11 mouse cellular contexts compared by ENCODE assay signal in genomic region chr10:4181953-4182352, GRCm38 (mm10).
DNase-seq lines count a peak whose midpoint lies in the region; ATAC-seq and TF ChIP-seq lines count a peak whose summit lies in the region.
"Had no signal": no experiment of that assay in that cellular context is flagged by ENCODE, and none has a peak within 500 bp of the region (broad histone marks: within the 10 kb centered on the region; RNA-seq: fewer than 3 reads in every experiment).

No protein-coding gene starts in this region.

- DNase-seq in adrenal gland, adult 2 months: peak; percentile 15
- DNase-seq in adrenal gland, adult 18-20 months (ENCODE audit: low spot score in 2 of 2): no peak
- no peak for DNase-seq in stomach, postnatal 0 days (ENCODE audit: low spot score)
- DNase-seq in liver, embryonic 14.5 days (ENCODE audit: low read depth in 3 of 3, low spot score in 3 of 3): no peak
- no peak for DNase-seq in thymus, postnatal 14 days
- DNase-seq: gastrocnemius, postnatal 36 days had no signal

- H3K36me3 ChIP-seq in stomach, embryonic 16.5 days (ENCODE audit: control insufficient read depth, insufficient read depth, low read length): no peaks in the 10 kb centered on the region
- no peaks in the 10 kb centered on the region for H3K36me3 ChIP-seq in stomach, postnatal 0 days (ENCODE audit: control insufficient read depth, insufficient read depth, low read length)
- no peaks in the 10 kb centered on the region for H3K36me3 ChIP-seq in liver, embryonic 14.5 days (replicated peaks; ENCODE audit: control insufficient read depth, insufficient read depth, low read depth)
- H3K36me3 ChIP-seq: midbrain, embryonic 10.5 days had no signal

- H3K9me3 ChIP-seq in stomach, embryonic 16.5 days (replicated peaks; ENCODE audit: control insufficient read depth, low read length): no peaks in the 10 kb centered on the region
- H3K9me3 ChIP-seq in stomach, postnatal 0 days (ENCODE audit: control insufficient read depth, low read length): no peaks in the 10 kb centered on the region
- no peaks in the 10 kb centered on the region for H3K9me3 ChIP-seq in liver, embryonic 14.5 days (ENCODE audit: control insufficient read depth, low read length)
- H3K9me3 ChIP-seq: midbrain, embryonic 10.5 days had no signal

- H3K4me1 ChIP-seq in stomach, embryonic 16.5 days (ENCODE audit: control insufficient read depth, insufficient read depth, low read length): no peaks in the 10 kb centered on the region
- H3K4me1 ChIP-seq in stomach, postnatal 0 days (replicated peaks; ENCODE audit: control insufficient read depth, insufficient read depth): no peaks in the 10 kb centered on the region
- H3K4me1 ChIP-seq in liver, embryonic 14.5 days (replicated peaks; ENCODE audit: control insufficient read depth in 2 of 2, insufficient read depth in 2 of 2, low read length in 1 of 2): peaks cover 0 to 13% of the 10 kb centered on the region in 2 experiments; a peak in 2 of 4 replicates
- H3K4me1 ChIP-seq: midbrain, embryonic 10.5 days had no signal

- no peak for TF ChIP-seq EP300 in stomach, postnatal 0 days (optimal IDR thresholded peaks at IDR 0.05)
- TF ChIP-seq EP300 in liver, embryonic 14.5 days (IDR thresholded peaks at IDR 0.05; ENCODE audit: low read depth): no peak

- no peak for TF ChIP-seq CTCF in stomach, postnatal 0 days (IDR thresholded peaks at IDR 0.05; ENCODE audit: low read depth)
- TF ChIP-seq CTCF in liver, embryonic 14.5 days (IDR thresholded peaks at IDR 0.05; ENCODE audit: low read depth): no peak

- no peak overlapping the region for H3K9ac ChIP-seq in stomach, embryonic 16.5 days (ENCODE audit: low read length)
- H3K9ac ChIP-seq in stomach, postnatal 0 days (ENCODE audit: low read length): no peak overlapping the region
- no peak overlapping the region for H3K9ac ChIP-seq in liver, embryonic 14.5 days (replicated peaks)

- H3K27ac ChIP-seq in stomach, embryonic 16.5 days (ENCODE audit: low read length): no peak overlapping the region
- H3K27ac ChIP-seq in stomach, postnatal 0 days (replicated peaks): no peak overlapping the region
- H3K27ac ChIP-seq in liver, embryonic 14.5 days: no peak overlapping the region
- H3K27ac ChIP-seq: midbrain, embryonic 10.5 days had no signal

- H3K4me2 ChIP-seq in stomach, embryonic 16.5 days (ENCODE audit: low read depth, low read length): no peak overlapping the region
- H3K4me2 ChIP-seq in stomach, postnatal 0 days (replicated peaks; ENCODE audit: low read depth): no peak overlapping the region
- H3K4me2 ChIP-seq in liver, embryonic 14.5 days (ENCODE audit: low read depth): no peak overlapping the region

- H3K27me3 ChIP-seq in stomach, embryonic 16.5 days (ENCODE audit: control insufficient read depth, insufficient read depth, low read length): no peaks in the 10 kb centered on the region
- no peaks in the 10 kb centered on the region for H3K27me3 ChIP-seq in stomach, postnatal 0 days (ENCODE audit: control insufficient read depth, insufficient read depth, low read length)
- no peaks in the 10 kb centered on the region for H3K27me3 ChIP-seq in liver, embryonic 14.5 days (ENCODE audit: control insufficient read depth, insufficient read depth, low read length)

- peak; percentile 18; the same call in 1 of the 2 replicates for ATAC-seq in stomach, embryonic 16.5 days (ENCODE audit: insufficient read depth, low FRiP score)
- no peak for ATAC-seq in stomach, postnatal 0 days (ENCODE audit: low FRiP score, low TSS enrichment)
- ATAC-seq in liver, embryonic 14.5 days (ENCODE audit: insufficient read depth): peak; percentile 33; the same call in 1 of the 2 replicates
- no peak for ATAC-seq in megakaryocyte, adult 5-6 weeks (ENCODE audit: poor library complexity, severe bottlenecking)
- no peak for ATAC-seq in CD4-positive, CD25-positive, alpha-beta regulatory T cell, adult 4 months
- ATAC-seq: hindbrain, embryonic 16.5 days had no signal

- H3K4me3 ChIP-seq in stomach, embryonic 16.5 days (replicated peaks; ENCODE audit: low read length): no peak overlapping the region
- H3K4me3 ChIP-seq in stomach, postnatal 0 days (ENCODE audit: low read depth, low read length): no peak overlapping the region
- no peak overlapping the region for H3K4me3 ChIP-seq in liver, embryonic 14.5 days (ENCODE audit: insufficient read depth in 1 of 2, low read depth in 2 of 2, low read length in 2 of 2)
- H3K4me3 ChIP-seq: midbrain, embryonic 10.5 days had no signal

- 57% methylated on average over 1 of the region's 1 CpGs for WGBS in stomach, embryonic 16.5 days
- 83% methylated on average over 1 of the region's 1 CpGs for WGBS in stomach, postnatal 0 days
- 32% methylated on average over 1 of the region's 1 CpGs for WGBS in liver, embryonic 14.5 days (ENCODE audit: insufficient replicate concordance)

Comparison
In these comparisons a context has a peak if more than half of its experiments do, and no peak if none do; other contexts are left out.
1. ATAC-seq: peak in stomach, embryonic 16.5 days (single experiment) and liver, embryonic 14.5 days (single experiment); none in stomach, postnatal 0 days (single experiment), megakaryocyte, adult 5-6 weeks (single experiment) and CD4-positive, CD25-positive, alpha-beta regulatory T cell, adult 4 months (single experiment).